8 mouse cellular contexts compared by ENCODE assay signal in genomic region chrX:12088301-12089026, GRCm38 (mm10).
DNase-seq lines count a peak whose midpoint lies in the region; ATAC-seq lines count a peak whose summit lies in the region.

No protein-coding gene starts in this region.

- intact Hi-C loops in heart, postnatal 14 days (cut with DNase I), result loop anchor here (2.0 kb wide), 1 partner anchor 46 kb away; no protein-coding TSS in a partner anchor

- H3K4me3 ChIP-seq in forebrain, embryonic 11.5 days (ENCODE audit: low read depth, low read length), result peak overlapping the region; percentile 39
- peak overlapping the region; percentile 57 for H3K4me3 ChIP-seq in lung, embryonic 16.5 days (ENCODE audit: low read length)

- H3K4me1 ChIP-seq in forebrain, embryonic 11.5 days (replicated peaks; ENCODE audit: control insufficient read depth, insufficient read depth, low read length), result peaks cover 30% of the 10 kb centered on the region
- H3K4me1 ChIP-seq in lung, embryonic 16.5 days (replicated peaks; ENCODE audit: control insufficient read depth, insufficient read depth, low read length), result peaks cover 28% of the 10 kb centered on the region

- DNase-seq in CD8-positive naive resting alpha-beta T cell, adult 2 months (ENCODE audit: low read depth in 2 of 2, low spot score in 2 of 2), result peak; percentile 40 to 44
- peak; percentile 73 for DNase-seq in brain, adult 2 months (ENCODE audit: low read depth, low spot score)
- peak; percentile 86 for DNase-seq in forebrain, embryonic 11.5 days (ENCODE audit: low spot score)
- peak; percentile 81 for DNase-seq in heart, postnatal 14 days
- peak; percentile 85 to 88 for DNase-seq in kidney, postnatal 36 days
- peak; percentile 73 for DNase-seq in ovary, adult 18-20 months (ENCODE audit: low spot score)
- DNase-seq in thymus, postnatal 14 days, result peak; percentile 75

- H3K9ac ChIP-seq in forebrain, embryonic 11.5 days (ENCODE audit: low read length), result peak overlapping the region; percentile 55
- H3K9ac ChIP-seq in lung, embryonic 16.5 days (ENCODE audit: low read length), result peak overlapping the region; percentile 76

- ATAC-seq in forebrain, embryonic 11.5 days (replicated peaks; ENCODE audit: low FRiP score), result peak; percentile 71
- ATAC-seq in lung, embryonic 16.5 days (ENCODE audit: low read depth), result peak; percentile 73

- no peaks in the 10 kb centered on the region for H3K36me3 ChIP-seq in forebrain, embryonic 11.5 days (ENCODE audit: control insufficient read depth, insufficient read depth, low read length)
- H3K36me3 ChIP-seq in lung, embryonic 16.5 days (ENCODE audit: control insufficient read depth, insufficient read depth, low read length), result no peaks in the 10 kb centered on the region

- peaks cover 70% of the 10 kb centered on the region for H3K27me3 ChIP-seq in forebrain, embryonic 11.5 days (ENCODE audit: control insufficient read depth, insufficient read depth, low read length)
- peaks cover 78% of the 10 kb centered on the region for H3K27me3 ChIP-seq in lung, embryonic 16.5 days (ENCODE audit: control insufficient read depth, insufficient read depth, low read depth, low read length)

- no peaks in the 10 kb centered on the region for H3K9me3 ChIP-seq in forebrain, embryonic 11.5 days (ENCODE audit: control insufficient read depth, low read length)
- no peaks in the 10 kb centered on the region; the same call in 1 of the 2 replicates for H3K9me3 ChIP-seq in lung, embryonic 16.5 days (ENCODE audit: control insufficient read depth, low read length)

- peak overlapping the region; percentile 88 for H3K27ac ChIP-seq in forebrain, embryonic 11.5 days (ENCODE audit: low read depth, low read length)
- H3K27ac ChIP-seq in lung, embryonic 16.5 days (ENCODE audit: low read length), result peak overlapping the region; percentile 96

- peak overlapping the region; percentile 75 for H3K4me2 ChIP-seq in forebrain, embryonic 11.5 days (ENCODE audit: low read depth, low read length, severe bottlenecking)
- H3K4me2 ChIP-seq in lung, embryonic 16.5 days (ENCODE audit: low read depth, low read length), result peak overlapping the region; percentile 85

- 1% methylated on average over 41 of the region's 72 CpGs for WGBS in forebrain, embryonic 11.5 days
- WGBS in lung, embryonic 16.5 days, result under 1% methylated on average over 38 of the region's 72 CpGs

Comparison
In these comparisons a context has a peak if more than half of its experiments do, and no peak if none do; other contexts are left out.
1. Peak in every context shown above with its lines: DNase-seq, ATAC-seq, H3K4me3 ChIP-seq and H3K27ac ChIP-seq.